In the genomic region with DNA sequence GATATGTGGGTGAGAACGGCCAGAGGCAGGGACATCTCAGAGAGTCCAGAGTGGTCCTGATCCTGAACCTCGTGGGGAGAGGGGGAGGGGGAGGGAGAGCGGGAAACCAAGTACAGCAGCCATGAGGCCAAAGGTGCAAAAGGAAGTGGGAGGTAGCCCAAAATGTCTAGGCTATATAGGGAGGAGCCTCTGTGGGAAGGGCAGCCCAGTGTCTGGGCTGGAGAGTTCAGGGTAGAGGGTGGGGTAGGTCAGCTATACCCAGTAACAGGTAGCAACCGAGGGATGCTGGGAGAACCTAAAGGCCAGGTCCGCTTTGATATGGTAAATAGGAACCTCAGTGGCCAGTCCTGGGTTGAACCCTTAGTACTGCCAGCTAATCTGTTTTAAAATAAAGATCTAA, we compare ENCODE assay signal across 11 mouse cellular contexts. TPM values are rescaled to one million over a fixed set of nuclear protein-coding genes. Genes with fewer than 3 reads are reported as not detected.
A peak's percentile ranks its signal among the peaks of the same experiment; 100 is the strongest.
DNase-seq lines count a peak whose midpoint lies in the region; ATAC-seq and TF ChIP-seq lines count a peak whose summit lies in the region.
"Had no signal": no experiment of that assay in that cellular context is flagged by ENCODE, and none has a peak within 500 bp of the region (broad histone marks: within the 10 kb centered on the region; RNA-seq: fewer than 3 reads in every experiment).

No protein-coding gene starts in this region.

- no peak overlapping the region for H3K27ac ChIP-seq in heart, embryonic 14.5 days (replicated peaks in 1 of 2; ENCODE audit: control insufficient read depth in 1 of 2, insufficient read depth in 1 of 2, low read depth in 2 of 2, low read length in 2 of 2)
- no peak overlapping the region for H3K27ac ChIP-seq in stomach, embryonic 15.5 days
- no peak overlapping the region for H3K27ac ChIP-seq in stomach, postnatal 0 days (replicated peaks)
- H3K27ac ChIP-seq in hindbrain, postnatal 0 days: no peak overlapping the region

- H3K9ac ChIP-seq in heart, embryonic 14.5 days (ENCODE audit: low read length): no peak overlapping the region
- H3K9ac ChIP-seq in stomach, embryonic 15.5 days: no peak overlapping the region
- H3K9ac ChIP-seq in stomach, postnatal 0 days (ENCODE audit: low read length): no peak overlapping the region
- no peak overlapping the region for H3K9ac ChIP-seq in hindbrain, postnatal 0 days (replicated peaks; ENCODE audit: low read length)

- H3K4me3 ChIP-seq in heart, embryonic 14.5 days (ENCODE audit: control insufficient read depth in 1 of 2, insufficient read depth in 1 of 2, low read depth in 1 of 2, low read length in 2 of 2): no peak overlapping the region
- H3K4me3 ChIP-seq in stomach, embryonic 15.5 days (replicated peaks): no peak overlapping the region
- no peak overlapping the region for H3K4me3 ChIP-seq in stomach, postnatal 0 days (ENCODE audit: low read depth, low read length)
- H3K4me3 ChIP-seq in hindbrain, postnatal 0 days (ENCODE audit: low read length): peak overlapping the region; percentile 32

- no peak for TF ChIP-seq EP300 in stomach, postnatal 0 days (optimal IDR thresholded peaks at IDR 0.05)

- no peak for TF ChIP-seq CTCF in stomach, postnatal 0 days (IDR thresholded peaks at IDR 0.05; ENCODE audit: low read depth)
- TF ChIP-seq CTCF in hindbrain, postnatal 0 days (IDR thresholded peaks at IDR 0.05; ENCODE audit: low read depth): no peak

- peak overlapping the region; percentile 72 for H3K4me2 ChIP-seq in heart, embryonic 14.5 days (ENCODE audit: low read length)
- H3K4me2 ChIP-seq in stomach, embryonic 15.5 days: peak overlapping the region; percentile 90; the same call in 1 of the 2 replicates
- no peak overlapping the region for H3K4me2 ChIP-seq in stomach, postnatal 0 days (replicated peaks; ENCODE audit: low read depth)
- H3K4me2 ChIP-seq in hindbrain, postnatal 0 days (ENCODE audit: low read depth, low read length): peak overlapping the region; percentile 60

- DNase-seq in heart, postnatal 14 days: no peak
- DNase-seq in stomach, postnatal 0 days (ENCODE audit: low spot score): no peak
- no peak for DNase-seq in hindbrain, postnatal 0 days (ENCODE audit: low spot score)
- no peak for DNase-seq in adrenal gland, postnatal 14 days
- no peak for DNase-seq in frontal cortex, adult 2 months (ENCODE audit: extremely low spot score in 1 of 2, low spot score in 1 of 2)
- no peak for DNase-seq in cerebellum, postnatal 14 days
- DNase-seq: kidney, adult 9 months had no signal

- intact Hi-C loops in heart, postnatal 14 days (cut with DNase I): no loop called here

- H3K4me1 ChIP-seq in heart, embryonic 14.5 days (ENCODE audit: control insufficient read depth in 2 of 2, insufficient read depth in 2 of 2, low read length in 2 of 2): peaks cover 27 to 28% of the 10 kb centered on the region in 2 experiments
- H3K4me1 ChIP-seq in stomach, embryonic 15.5 days: peaks cover 11% of the 10 kb centered on the region
- peaks cover 6% of the 10 kb centered on the region; the same call in 1 of the 2 replicates for H3K4me1 ChIP-seq in stomach, postnatal 0 days (replicated peaks; ENCODE audit: control insufficient read depth, insufficient read depth)
- H3K4me1 ChIP-seq in hindbrain, postnatal 0 days (ENCODE audit: insufficient read depth, low read length): 0 out of 2 replicates have a peak, but pooled peaks cover 4% of the 10 kb centered on the region

- H3K36me3 ChIP-seq in heart, embryonic 14.5 days (ENCODE audit: control insufficient read depth, insufficient read depth, low read length): no peaks in the 10 kb centered on the region
- no peaks in the 10 kb centered on the region for H3K36me3 ChIP-seq in stomach, embryonic 15.5 days
- H3K36me3 ChIP-seq in stomach, postnatal 0 days (ENCODE audit: control insufficient read depth, insufficient read depth, low read length): no peaks in the 10 kb centered on the region
- no peaks in the 10 kb centered on the region for H3K36me3 ChIP-seq in hindbrain, postnatal 0 days (ENCODE audit: insufficient read depth, low read length)

- peaks cover 15% of the 10 kb centered on the region for H3K27me3 ChIP-seq in heart, embryonic 14.5 days (ENCODE audit: control insufficient read depth, insufficient read depth, low read length)
- peaks cover 21% of the 10 kb centered on the region for H3K27me3 ChIP-seq in stomach, embryonic 15.5 days (replicated peaks)
- no peaks in the 10 kb centered on the region; the same call in 1 of the 2 replicates for H3K27me3 ChIP-seq in stomach, postnatal 0 days (ENCODE audit: control insufficient read depth, insufficient read depth, low read length)
- no peaks in the 10 kb centered on the region for H3K27me3 ChIP-seq in hindbrain, postnatal 0 days (ENCODE audit: insufficient read depth, low read length)

- ATAC-seq in heart, embryonic 14.5 days (ENCODE audit: insufficient number of reproducible peaks, insufficient read depth, low FRiP score, low read depth): no peak
- no peak for ATAC-seq in stomach, embryonic 15.5 days (ENCODE audit: insufficient read depth, low FRiP score, low read depth)
- ATAC-seq in stomach, postnatal 0 days (ENCODE audit: low FRiP score, low TSS enrichment): no peak
- no peak for ATAC-seq in hindbrain, postnatal 0 days

- WGBS in heart, embryonic 14.5 days: 39% methylated on average over 5 of the region's 5 CpGs
- 36% methylated on average over 5 of the region's 5 CpGs for WGBS in stomach, embryonic 15.5 days
- WGBS in stomach, postnatal 0 days: 31% methylated on average over 5 of the region's 5 CpGs
- WGBS in hindbrain, postnatal 0 days: 33% methylated on average over 5 of the region's 5 CpGs

- peaks cover 3% of the 10 kb centered on the region; the same call in 1 of the 2 replicates for H3K9me3 ChIP-seq in heart, embryonic 14.5 days (ENCODE audit: control insufficient read depth, low read length)
- no peaks in the 10 kb centered on the region for H3K9me3 ChIP-seq in stomach, embryonic 15.5 days
- no peaks in the 10 kb centered on the region for H3K9me3 ChIP-seq in stomach, postnatal 0 days (ENCODE audit: control insufficient read depth, low read length)
- no peaks in the 10 kb centered on the region for H3K9me3 ChIP-seq in hindbrain, postnatal 0 days (ENCODE audit: low read length)

RNA-seq across cellular contexts. Expression of a gene that starts 23.6 kb away (rescaled TPM):
- polyA plus RNA-seq in heart, embryonic 14.5 days (2014; fragmentation: Nextera tagmentation; extraction: Ambion mirVana): 81.4 and 86.9 TPM in 2 replicates
- 10 to 100 TPM; 47.1 to 47.4 TPM for total RNA-seq in heart, postnatal 14 days (2021)
- 181 and 191 TPM in 2 replicates for polyA plus RNA-seq in stomach, embryonic 15.5 days (2015; fragmentation: Nextera tagmentation; extraction: Ambion mirVana)
- polyA plus RNA-seq in stomach, postnatal 0 days (2015; fragmentation: Nextera tagmentation; extraction: Ambion mirVana): 117 and 124 TPM in 2 replicates
- 66.9 and 80.6 TPM in 2 replicates for total RNA-seq in hindbrain, postnatal 0 days (2014; rRNA removed)
- 185 and 186 TPM in 2 replicates for polyA plus RNA-seq in hindbrain, postnatal 0 days (2015; fragmentation: Nextera tagmentation; extraction: Ambion mirVana)
- total RNA-seq in adrenal gland, postnatal 14 days (2021): 169 and 183 TPM in 2 replicates
- 105 and 113 TPM in 2 replicates for polyA plus RNA-seq in frontal cortex, adult 2 months (2012; rRNA removed)

RNA-seq across cellular contexts. Expression of a gene that starts 29.5 kb away (rescaled TPM):
- polyA plus RNA-seq in heart, embryonic 14.5 days (2014; fragmentation: Nextera tagmentation; extraction: Ambion mirVana): 0.05 TPM in 1 of 2 replicates, not detected in the other
- total RNA-seq in heart, postnatal 14 days (2021): not detected
- polyA plus RNA-seq in stomach, embryonic 15.5 days (2015; fragmentation: Nextera tagmentation; extraction: Ambion mirVana): 0.10 and 0.28 TPM in 2 replicates
- 0.07 and 0.08 TPM in 2 replicates for polyA plus RNA-seq in stomach, postnatal 0 days (2015; fragmentation: Nextera tagmentation; extraction: Ambion mirVana)
- 3.6 and 3.7 TPM in 2 replicates for total RNA-seq in hindbrain, postnatal 0 days (2014; rRNA removed)
- polyA plus RNA-seq in hindbrain, postnatal 0 days (2015; fragmentation: Nextera tagmentation; extraction: Ambion mirVana): 1.6 and 1.7 TPM in 2 replicates
- total RNA-seq in adrenal gland, postnatal 14 days (2021): 0.34 and 0.59 TPM in 2 replicates
- polyA plus RNA-seq in frontal cortex, adult 2 months (2012; rRNA removed): 1.3 and 1.4 TPM in 2 replicates
- total RNA-seq: granulocyte monocyte progenitor cell, adult 5-6 weeks had no signal
- polyA plus RNA-seq: stomach, embryonic 14.5 days had no signal

RNA-seq across cellular contexts. Expression of a gene that starts 55.3 kb away (rescaled TPM):
- polyA plus RNA-seq in heart, embryonic 14.5 days (2014; fragmentation: Nextera tagmentation; extraction: Ambion mirVana): 169 and 175 TPM in 2 replicates
- total RNA-seq in heart, postnatal 14 days (2021): 100 to 1,000 TPM; 140 to 141 TPM
- polyA plus RNA-seq in stomach, embryonic 15.5 days (2015; fragmentation: Nextera tagmentation; extraction: Ambion mirVana): 215 and 221 TPM in 2 replicates
- 135 and 146 TPM in 2 replicates for polyA plus RNA-seq in stomach, postnatal 0 days (2015; fragmentation: Nextera tagmentation; extraction: Ambion mirVana)
- 125 and 133 TPM in 2 replicates for total RNA-seq in hindbrain, postnatal 0 days (2014; rRNA removed)
- polyA plus RNA-seq in hindbrain, postnatal 0 days (2015; fragmentation: Nextera tagmentation; extraction: Ambion mirVana): 188 and 189 TPM in 2 replicates
- 167 and 170 TPM in 2 replicates for total RNA-seq in adrenal gland, postnatal 14 days (2021)
- polyA plus RNA-seq in frontal cortex, adult 2 months (2012; rRNA removed): 114 and 115 TPM in 2 replicates
